Mouse (Mus musculus) kidney, embryonic 15.5 days (tissue): ENCODE results near the gene Dyrk3. TPM values are rescaled to one million over a fixed set of nuclear protein-coding genes. Genes with fewer than 3 reads are reported as not detected.

Source experiments
- ATAC-seq: fragments of 200-750 bp; cut with Nextera tagmentation; replicated peaks from 2 replicates; pipeline ENCODE4 v1.8.0; 2017; ENCODE audit warnings: moderate TSS enrichment; ENCODE audit not compliant: low FRiP score
- H3K27ac ChIP-seq: fragments of 300-500 bp; sonication (generic); 2 replicates; pipeline ENCODE4 v1.5.1; 2015; ENCODE audit warnings: mild to moderate bottlenecking, inconsistent platforms
- H3K27me3 ChIP-seq: fragments of 300-500 bp; sonication (generic); 2 replicates; pipeline ENCODE4 v1.6.1; 2015; ENCODE audit warnings: inconsistent platforms
- H3K36me3 ChIP-seq: fragments of 300-500 bp; sonication (generic); 2 replicates; pipeline ENCODE4 v1.6.1; 2015; ENCODE audit warnings: inconsistent platforms
- H3K4me1 ChIP-seq: fragments of 300-500 bp; sonication (generic); 2 replicates; pipeline ENCODE4 v1.6.1; 2015; ENCODE audit warnings: inconsistent platforms
- H3K4me2 ChIP-seq: fragments of 300-500 bp; sonication (generic); 2 replicates; pipeline ENCODE4 v1.6.1; 2015; ENCODE audit warnings: moderate library complexity, mild to moderate bottlenecking, inconsistent platforms
- H3K4me3 ChIP-seq: fragments of 300-500 bp; sonication (generic); replicated peaks from 2 replicates; pipeline ENCODE4 v1.5.1; 2015; ENCODE audit warnings: mild to moderate bottlenecking, inconsistent platforms
- H3K9ac ChIP-seq: fragments of 300-500 bp; sonication (generic); 2 replicates; pipeline ENCODE4 v1.6.1; 2015; ENCODE audit warnings: mild to moderate bottlenecking, inconsistent platforms
- H3K9me3 ChIP-seq: fragments of 300-500 bp; sonication (generic); replicated peaks from 2 replicates; pipeline ENCODE4 v1.6.1; 2016; ENCODE audit warnings: inconsistent platforms
- WGBS: fragments of 180-500 bp; shearing (Covaris S2); methylation state at CpG from one replicate; pipeline ENCODE4 v1.1.7; 2015; ENCODE audit warnings: mixed read lengths; 5-methylcytosine and 5-hydroxymethylcytosine counted together
- polyA plus RNA-seq: library from polyadenylated mRNA; unstranded; fragments of >200 nt; fragmentation: Nextera tagmentation; extraction: Ambion mirVana; gene quantifications from 2 replicates; pipeline ENCODE4 v1.2.1, GENCODE M21; 2015

Dyrk3 gene
- polyA plus RNA-seq, 1 experiment from 2014 or later = 5.2 TPM

DNA sequence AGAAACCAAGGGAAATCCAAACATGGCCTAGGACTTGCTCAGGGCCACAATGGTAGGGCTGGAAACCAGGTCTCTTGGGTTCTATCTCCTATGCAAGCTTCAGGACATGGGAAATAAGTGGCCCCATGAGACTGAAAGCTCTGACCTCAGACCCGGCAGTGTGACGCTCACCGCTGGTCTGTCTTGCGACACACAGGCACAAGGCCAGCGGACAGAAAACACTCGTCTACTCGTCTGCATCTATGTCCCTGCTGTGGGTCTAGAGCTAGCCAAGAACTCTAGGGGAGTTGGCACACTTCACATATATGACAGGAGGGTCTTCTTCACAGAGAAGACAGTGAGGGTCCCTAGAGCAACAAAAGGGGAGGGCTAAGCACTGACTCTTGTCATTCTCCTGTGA lies 51.2 kb downstream of the Dyrk3 start:
- Histone ChIP-seq H3K27me3 (no peaks in the 10 kb centered on the region), H3K36me3 (no peaks in the 10 kb centered on the region), H3K4me3 (no peak overlapping the region), H3K4me2 (no peak overlapping the region), H3K27ac (0 out of 2 replicates have a peak overlapping the region, but pooled peaks have one; percentile 24), H3K9me3 (no peaks in the 10 kb centered on the region), H3K9ac (no peak overlapping the region), H3K4me1 (peaks cover 93% of the 10 kb centered on the region)
- no peak for ATAC-seq
- 35% methylated on average over 7 of the region's 7 CpGs for WGBS

DNA sequence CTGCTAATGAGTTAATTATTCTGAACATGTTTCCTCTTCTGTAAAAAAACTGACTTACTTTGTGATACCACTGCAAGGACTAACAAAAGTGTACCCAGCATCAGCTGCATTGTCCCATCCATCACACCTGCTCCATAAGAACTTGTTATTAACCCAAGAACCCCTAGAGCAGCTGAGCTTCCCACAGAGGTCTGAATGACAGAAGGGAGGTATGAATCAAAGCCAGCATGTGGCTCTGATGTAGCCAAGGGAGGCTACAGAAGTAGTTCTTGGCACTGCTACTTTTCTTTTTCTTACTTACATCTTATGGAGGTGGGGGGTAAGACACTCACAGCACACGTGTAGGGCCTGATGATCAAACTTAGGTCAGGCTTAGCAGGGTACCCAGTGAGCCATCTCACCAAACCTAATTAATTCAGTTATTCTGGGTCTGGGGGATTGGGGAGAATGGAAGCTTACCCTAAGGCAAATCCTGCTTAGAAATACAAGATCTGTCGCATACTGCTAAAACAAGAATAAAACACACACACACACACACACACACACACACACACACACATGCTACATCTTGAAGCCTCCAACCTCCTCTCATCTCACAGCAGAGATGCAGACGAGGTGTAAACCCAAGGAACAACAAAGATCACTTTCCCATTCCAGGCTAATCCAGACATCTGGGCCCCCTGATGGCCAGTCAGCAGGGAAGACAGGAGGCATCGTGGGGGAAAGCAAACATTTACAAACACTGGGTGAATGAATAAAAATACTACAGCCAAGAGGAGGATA lies 52.0 kb downstream of the Dyrk3 start:
- H3K9me3 ChIP-seq = no peaks in the 10 kb centered on the region
- no peak overlapping the region for H3K4me2 ChIP-seq
- no peak for ATAC-seq
- no peaks in the 10 kb centered on the region for H3K27me3 ChIP-seq
- H3K4me3 ChIP-seq = no peak overlapping the region
- 24% methylated on average over 4 of the region's 4 CpGs for WGBS
- H3K4me1 ChIP-seq = peaks cover 95% of the 10 kb centered on the region
- H3K36me3 ChIP-seq = no peaks in the 10 kb centered on the region
- 0 out of 2 replicates have a peak overlapping the region, but pooled peaks have one; percentile 24 for H3K27ac ChIP-seq
- H3K9ac ChIP-seq = no peak overlapping the region

DNA sequence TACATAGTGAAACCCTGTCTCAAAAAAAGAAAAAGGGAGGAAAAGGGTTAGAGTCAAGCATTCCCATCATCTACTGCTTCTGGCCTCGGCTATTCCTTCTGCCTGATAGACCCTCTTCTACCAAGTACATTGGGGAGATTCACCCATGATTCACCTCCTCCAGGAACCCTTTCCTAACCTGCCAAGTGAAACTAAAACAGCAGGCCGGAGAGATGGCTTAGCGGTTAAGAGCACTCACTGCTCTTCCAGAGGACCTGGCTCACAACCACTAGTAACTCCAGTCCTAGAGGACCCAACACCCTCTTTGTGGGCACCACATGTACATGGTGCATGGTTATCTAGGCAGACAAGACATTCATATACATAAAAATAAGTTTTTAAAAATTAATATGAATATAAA lies 52.9 kb downstream of the Dyrk3 start:
- Histone ChIP-seq H3K27ac (no peak overlapping the region), H3K27me3 (no peaks in the 10 kb centered on the region), H3K36me3 (no peaks in the 10 kb centered on the region), H3K4me1 (peaks cover 95% of the 10 kb centered on the region), H3K9me3 (no peaks in the 10 kb centered on the region), H3K4me2 (no peak overlapping the region), H3K4me3 (no peak overlapping the region), H3K9ac (no peak overlapping the region)
- no peak for ATAC-seq
- 67% methylated on average over 3 of the region's 3 CpGs for WGBS

DNA sequence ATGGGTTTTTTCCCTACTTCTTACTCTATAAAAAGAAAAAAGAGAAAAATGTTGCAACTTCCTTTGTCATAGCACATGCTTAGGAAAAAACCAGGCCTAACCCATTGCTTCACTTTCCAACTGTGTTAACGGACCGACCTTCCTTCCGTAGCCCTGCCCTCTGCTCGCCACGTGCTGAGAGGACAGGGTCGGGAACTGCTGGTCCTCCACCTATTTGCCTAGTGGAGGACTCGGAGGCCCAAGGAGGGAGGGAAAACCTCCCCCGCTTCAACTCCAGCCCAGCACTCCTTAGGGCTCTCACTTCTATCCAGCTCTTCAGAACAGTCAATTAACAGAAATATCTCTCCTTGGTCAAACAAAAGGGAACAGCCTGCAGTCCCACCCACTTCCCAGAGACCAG lies 53.9 kb downstream of the Dyrk3 start:
- H3K4me1 ChIP-seq = peaks cover 95% of the 10 kb centered on the region
- 22% methylated on average over 8 of the region's 8 CpGs for WGBS
- ATAC-seq = peak; percentile 41

DNA sequence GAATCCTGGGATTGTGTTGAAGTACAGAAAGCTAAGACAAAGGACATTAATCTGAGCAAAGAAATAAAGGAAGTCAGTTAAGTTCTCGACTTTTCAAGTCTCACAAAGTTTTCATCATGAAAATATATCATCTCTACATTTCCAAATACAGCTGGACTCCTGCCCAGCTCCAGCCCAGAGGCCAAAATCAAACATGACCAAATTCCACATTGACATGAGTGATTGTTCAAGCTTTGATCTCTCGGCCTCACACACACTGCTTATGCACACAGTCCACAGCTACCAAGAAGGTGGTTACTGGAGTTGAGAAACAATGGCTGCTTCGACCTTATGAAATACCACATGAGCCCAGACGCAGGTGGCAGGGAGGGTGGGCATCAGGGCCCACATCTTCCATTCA lies 54.5 kb downstream of the Dyrk3 start:
- Histone ChIP-seq H3K4me2 (peak overlapping the region; percentile 29), H3K4me3 (no peak overlapping the region), H3K36me3 (no peaks in the 10 kb centered on the region), H3K9me3 (no peaks in the 10 kb centered on the region), H3K27me3 (no peaks in the 10 kb centered on the region), H3K27ac (peak overlapping the region; percentile 90), H3K9ac (no peak overlapping the region), H3K4me1 (peaks cover 95% of the 10 kb centered on the region)
- 17% methylated on average over 4 of the region's 4 CpGs for WGBS
- peak; percentile 72 for ATAC-seq

More for the DNA sequence above, 53.9 kb downstream of the Dyrk3 start:
- no peaks in the 10 kb centered on the region for H3K9me3 ChIP-seq
- peak overlapping the region; percentile 90 for H3K27ac ChIP-seq
- H3K27me3 ChIP-seq = no peaks in the 10 kb centered on the region
- 0 out of 2 replicates have a peak overlapping the region, but pooled peaks have one; percentile 24 for H3K4me2 ChIP-seq
- no peak overlapping the region for H3K4me3 ChIP-seq
- H3K36me3 ChIP-seq = no peaks in the 10 kb centered on the region
- H3K9ac ChIP-seq = no peak overlapping the region

DNA sequence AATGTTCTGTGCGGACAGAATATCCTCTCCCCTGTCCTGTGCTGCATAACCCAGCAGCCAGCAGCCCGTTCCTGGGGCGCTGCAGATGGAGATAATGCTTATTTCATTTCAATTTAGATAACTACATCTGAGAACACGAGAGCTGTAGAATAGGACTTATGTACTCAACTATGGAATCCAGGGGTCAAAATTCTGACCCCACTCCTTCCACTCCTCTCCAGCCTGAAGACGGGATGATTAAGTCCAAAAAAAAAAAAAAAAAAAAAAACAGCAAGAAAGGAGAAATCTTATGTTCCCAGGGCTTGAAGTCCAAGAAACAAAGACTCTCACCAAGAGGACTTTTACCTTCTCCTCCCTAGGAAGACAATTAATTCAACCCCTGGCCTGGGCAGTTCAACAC lies 55.0 kb downstream of the Dyrk3 start:
- H3K4me2 ChIP-seq = peak overlapping the region; percentile 29
- H3K27me3 ChIP-seq = no peaks in the 10 kb centered on the region
- H3K9ac ChIP-seq = no peak overlapping the region
- WGBS = 50% methylated on average over 5 of the region's 5 CpGs
- no peaks in the 10 kb centered on the region for H3K9me3 ChIP-seq
- H3K4me1 ChIP-seq = peaks cover 93% of the 10 kb centered on the region
- no peaks in the 10 kb centered on the region for H3K36me3 ChIP-seq
- ATAC-seq = no peak
- H3K4me3 ChIP-seq = no peak overlapping the region
- H3K27ac ChIP-seq = peak overlapping the region; percentile 90

DNA sequence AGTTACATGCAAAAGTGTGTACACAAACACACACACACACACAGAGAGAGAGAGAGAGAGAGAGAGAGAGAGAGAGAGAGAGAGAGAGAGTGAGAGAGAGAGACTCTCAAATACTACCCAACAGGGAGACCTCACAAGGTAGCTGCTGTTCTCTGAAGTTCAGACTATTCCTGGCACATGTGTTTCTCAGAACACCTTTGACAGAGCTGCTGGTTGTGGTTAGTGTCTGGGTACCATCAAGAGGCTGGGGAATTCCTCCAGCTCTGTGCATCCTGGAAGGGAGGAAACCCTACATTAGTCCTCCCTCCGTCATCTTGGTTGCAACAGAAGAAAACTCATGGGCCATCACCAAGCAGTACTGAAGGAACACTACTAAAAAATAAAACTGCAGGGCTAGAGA lies 57.5 kb downstream of the Dyrk3 start:
- no peak for ATAC-seq
- 88% methylated on average over 1 of the region's 1 CpGs for WGBS
- Histone ChIP-seq H3K27ac (no peak overlapping the region), H3K4me2 (no peak overlapping the region), H3K4me1 (peaks cover 84% of the 10 kb centered on the region), H3K9me3 (no peaks in the 10 kb centered on the region), H3K4me3 (no peak overlapping the region), H3K27me3 (no peaks in the 10 kb centered on the region), H3K9ac (no peak overlapping the region), H3K36me3 (no peaks in the 10 kb centered on the region)

DNA sequence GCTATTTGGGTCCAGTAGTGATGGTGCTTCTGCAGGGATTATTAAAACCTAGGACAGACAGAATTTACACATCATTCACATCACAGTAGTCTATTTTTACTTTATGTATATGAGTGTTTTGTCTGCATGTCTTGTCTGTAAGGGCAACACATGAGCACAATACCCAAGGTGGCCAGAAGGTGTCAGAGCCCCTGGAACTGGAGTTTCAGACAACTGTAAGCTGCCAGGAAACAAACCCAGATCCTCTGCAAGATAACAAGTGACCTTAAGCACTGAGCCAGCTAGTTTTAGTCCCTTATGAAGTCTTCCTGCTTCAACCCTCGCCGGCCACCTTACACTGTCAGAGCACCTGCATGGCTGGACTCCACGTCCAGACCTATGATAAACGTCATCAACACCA lies 58.4 kb downstream of the Dyrk3 start:
- H3K9ac ChIP-seq = no peak overlapping the region
- no peak overlapping the region for H3K4me3 ChIP-seq
- no peaks in the 10 kb centered on the region for H3K9me3 ChIP-seq
- H3K36me3 ChIP-seq = no peaks in the 10 kb centered on the region
- H3K27me3 ChIP-seq = no peaks in the 10 kb centered on the region
- H3K27ac ChIP-seq = no peak overlapping the region
- no peak for ATAC-seq
- WGBS = 59% methylated on average over 4 of the region's 4 CpGs
- H3K4me1 ChIP-seq = peaks cover 83% of the 10 kb centered on the region
- no peak overlapping the region for H3K4me2 ChIP-seq

DNA sequence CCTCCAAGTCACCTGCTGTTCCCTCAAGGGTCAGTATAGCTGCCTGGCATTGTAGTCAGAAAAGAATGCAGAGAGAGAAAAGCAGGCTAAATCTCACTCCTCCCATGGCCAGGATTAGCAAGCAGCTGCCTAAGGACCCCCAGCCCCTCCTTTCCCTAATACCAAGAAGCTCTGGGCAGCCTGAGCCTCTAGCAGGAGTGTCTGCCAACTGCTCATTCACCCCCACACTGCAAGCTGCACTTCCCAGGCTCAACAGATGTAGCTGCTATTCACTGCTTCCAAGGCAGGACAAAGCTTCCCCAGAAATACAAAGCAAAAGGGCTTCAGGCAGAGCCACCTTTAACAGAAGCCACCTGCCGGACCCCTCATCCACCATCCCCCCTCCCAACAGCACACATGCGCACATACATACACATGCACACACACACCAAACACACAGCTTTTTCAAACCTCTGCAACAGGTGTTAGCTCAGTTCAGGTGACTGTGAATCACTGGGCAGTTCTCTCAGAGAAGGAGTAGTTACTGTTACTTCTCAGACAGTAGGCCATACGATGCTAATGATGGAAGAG lies 59.3 kb downstream of the Dyrk3 start:
- Histone ChIP-seq H3K9ac (no peak overlapping the region), H3K27ac (0 out of 2 replicates have a peak overlapping the region, but pooled peaks have one; percentile 13), H3K4me3 (no peak overlapping the region), H3K4me1 (peaks cover 83% of the 10 kb centered on the region), H3K36me3 (no peaks in the 10 kb centered on the region), H3K9me3 (no peaks in the 10 kb centered on the region), H3K27me3 (no peaks in the 10 kb centered on the region), H3K4me2 (no peak overlapping the region)
- WGBS = 63% methylated on average over 3 of the region's 3 CpGs
- ATAC-seq = no peak

Other genes with a start within 250 kb of the Dyrk3 start
- gene Il20, start 226.9 kb downstream of the Dyrk3 start, polyA plus RNA-seq = not detected in 2 replicates
- 0.18 TPM in 1 of 2 replicates, not detected in the other for gene Il19, start 198.2 kb downstream of the Dyrk3 start, polyA plus RNA-seq
- not detected in 2 replicates for gene Il10, start 118.5 kb downstream of the Dyrk3 start, polyA plus RNA-seq
- gene Mapkapk2, start 40.5 kb downstream of the Dyrk3 start, polyA plus RNA-seq = 44.7 and 49.3 TPM in 2 replicates
- 61.4 and 68.2 TPM in 2 replicates for gene Eif2d, start 14.8 kb upstream of the Dyrk3 start, polyA plus RNA-seq
- gene Rassf5, start 106.9 kb upstream of the Dyrk3 start, polyA plus RNA-seq = 2.8 and 2.9 TPM in 2 replicates
- 3.2 and 4.0 TPM in 2 replicates for gene Ikbke, start 141.3 kb upstream of the Dyrk3 start, polyA plus RNA-seq